Mouse (Mus musculus) cerebellum, postnatal 36 days (tissue): Measurements from ENCODE around the gene Ptrhd1.
"Not testable (repeated sequence)": the region's sequence is repeated elsewhere in the genome, so short reads cannot be mapped to it uniquely, and the experiment has no call there.

Experiments used
- DNase-seq, 2 experiments: peaks; one replicate each; pipeline ENCODE4 v3.0.0; 2021 to 2022; ENCODE audit warnings: mixed read lengths in 2 of 2

The Ptrhd1 gene

GRCm38 (mm10) chr12:4233572-4234508 is at the start of gene Ptrhd1, which contains the start of gene Cenpo:
Ptrhd1 (plus strand) TSS chr12:4234027.
Cenpo (minus strand) TSS chr12:4234294.
- peak; percentile 91 to 97 for DNase-seq

GRCm38 (mm10) chr12:4184648-4185047 is 49.2 kb upstream of the Ptrhd1 start:
- no peak for DNase-seq

- DNase-seq = peak; percentile 57 to 61
Measured at GRCm38 (mm10) chr12:4188171-4189059, 45.4 kb upstream of the Ptrhd1 start.

- no peak for DNase-seq
Measured at GRCm38 (mm10) chr12:4189060-4189447, 44.8 kb upstream of the Ptrhd1 start.

GRCm38 (mm10) chr12:4192514-4192913 is 41.3 kb upstream of the Ptrhd1 start:
- peak in 1 of 2 experiments; percentile 40 for DNase-seq

- DNase-seq = no peak
Measured at GRCm38 (mm10) chr12:4193025-4193740, 40.6 kb upstream of the Ptrhd1 start.

- DNase-seq = no peak
Measured at GRCm38 (mm10) chr12:4194643-4195042, 39.2 kb upstream of the Ptrhd1 start.

- no peak for DNase-seq
Measured at GRCm38 (mm10) chr12:4198702-4199101, 35.1 kb upstream of the Ptrhd1 start.

- DNase-seq = no peak
Measured at GRCm38 (mm10) chr12:4199271-4199670, 34.6 kb upstream of the Ptrhd1 start.

- DNase-seq = no peak
Measured at GRCm38 (mm10) chr12:4201454-4202200, 32.2 kb upstream of the Ptrhd1 start.

GRCm38 (mm10) chr12:4202206-4202605 is 31.6 kb upstream of the Ptrhd1 start:
- no peak for DNase-seq

GRCm38 (mm10) chr12:4206106-4206505 is 27.7 kb upstream of the Ptrhd1 start:
- DNase-seq = no peak

GRCm38 (mm10) chr12:4208405-4209133 is 25.3 kb upstream of the Ptrhd1 start:
- peak; percentile 67 to 72 for DNase-seq

GRCm38 (mm10) chr12:4209196-4209595 is 24.6 kb upstream of the Ptrhd1 start:
- DNase-seq = no peak

GRCm38 (mm10) chr12:4211174-4211573 is 22.7 kb upstream of the Ptrhd1 start:
- no peak for DNase-seq

GRCm38 (mm10) chr12:4212908-4213307 is 20.9 kb upstream of the Ptrhd1 start:
- DNase-seq = no peak

- no peak for DNase-seq
Measured at GRCm38 (mm10) chr12:4230156-4230555, 3.7 kb upstream of the Ptrhd1 start.

GRCm38 (mm10) chr12:4232777-4233176 is 1.1 kb upstream of the Ptrhd1 start:
- DNase-seq = no peak

GRCm38 (mm10) chr12:4237481-4237880 is 3.7 kb downstream of the Ptrhd1 start:
- no peak for DNase-seq

GRCm38 (mm10) chr12:4240281-4240680 is 6.5 kb downstream of the Ptrhd1 start:
- DNase-seq = not testable (repeated sequence)

GRCm38 (mm10) chr12:4243805-4244204 is 10.0 kb downstream of the Ptrhd1 start:
- no peak for DNase-seq
